Mouse (Mus musculus): ENCODE results near the gene Rabl3. TPM values are rescaled to one million over a fixed set of nuclear protein-coding genes. Genes with fewer than 3 reads are reported as not detected.

The Rabl3 gene
- polyA plus RNA-seq, 1 experiment = 9.3 TPM

- Histone ChIP-seq H3K4me1 (ENCODE audit: control insufficient read depth, insufficient read depth, low read length) (no peaks in the 10 kb centered on the region), H3K4me3 (ENCODE audit: insufficient read depth, low read length) (no peak overlapping the region), H3K27ac (ENCODE audit: insufficient read depth, low read depth, low read length) (no peak overlapping the region)
- no peak for TF ChIP-seq POLR2A (IDR thresholded peaks at IDR 0.05; ENCODE audit: borderline replicate concordance, low read depth, low read length)
- no peak for TF ChIP-seq CTCF (IDR thresholded peaks at IDR 0.05; ENCODE audit: low read depth, low read length)
Observed at GRCm38 (mm10) chr16:37518662-37519061, 21.0 kb upstream of the Rabl3 start.

- Histone ChIP-seq H3K4me1 (ENCODE audit: control insufficient read depth, insufficient read depth, low read length) (no peaks in the 10 kb centered on the region), H3K27ac (ENCODE audit: insufficient read depth, low read depth, low read length) (no peak overlapping the region), H3K4me3 (ENCODE audit: insufficient read depth, low read length) (no peak overlapping the region)
- no peak for TF ChIP-seq POLR2A (IDR thresholded peaks at IDR 0.05; ENCODE audit: borderline replicate concordance, low read depth, low read length)
Observed at GRCm38 (mm10) chr16:37519721-37520120, 20.0 kb upstream of the Rabl3 start.

DNA sequence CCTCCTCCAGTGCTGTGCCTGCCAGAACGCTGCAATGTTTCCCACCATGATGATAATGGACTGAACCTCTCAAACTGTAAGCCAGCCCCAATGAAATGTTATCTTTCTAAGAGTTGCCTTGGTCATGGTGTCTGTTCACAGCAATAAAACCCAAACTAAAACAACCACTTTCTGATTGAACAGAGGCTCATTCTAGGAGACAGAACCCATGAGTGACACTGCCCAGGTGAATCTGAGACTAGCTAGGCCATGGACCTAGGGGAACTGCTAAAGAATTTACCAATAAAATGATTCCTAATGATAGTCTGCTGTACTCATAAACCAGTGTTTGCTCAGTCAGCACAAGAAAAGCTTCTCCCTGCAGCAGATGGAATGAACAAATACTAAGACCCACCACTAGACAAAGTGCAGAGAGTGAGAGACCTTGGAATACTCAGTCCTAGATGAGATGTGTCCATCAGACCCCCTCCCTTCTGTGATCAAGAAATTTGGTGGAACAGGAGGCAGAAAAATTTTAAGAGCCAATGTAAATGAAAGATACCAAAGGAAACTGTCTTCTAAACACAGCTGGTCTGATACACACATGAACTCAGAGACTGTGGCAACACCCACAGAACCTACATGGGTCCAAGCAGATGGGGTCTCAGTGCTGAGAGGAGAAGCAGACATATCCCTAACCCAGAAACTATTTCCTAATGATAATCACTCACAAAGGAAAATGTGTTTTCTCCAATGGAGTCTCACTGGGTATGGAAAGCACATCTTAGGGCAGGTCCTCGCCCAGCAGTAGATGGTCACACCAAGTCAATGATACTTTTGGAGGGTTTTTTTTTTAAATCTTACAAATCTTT is 19.3 kb upstream of the Rabl3 start:
- Histone ChIP-seq H3K4me1 (ENCODE audit: control insufficient read depth, insufficient read depth, low read length) (no peaks in the 10 kb centered on the region), H3K27ac (ENCODE audit: insufficient read depth, low read depth, low read length) (no peak overlapping the region), H3K4me3 (ENCODE audit: insufficient read depth, low read length) (no peak overlapping the region)
- TF ChIP-seq POLR2A (IDR thresholded peaks at IDR 0.05; ENCODE audit: borderline replicate concordance, low read depth, low read length) = no peak

GRCm38 (mm10) chr16:37522100-37522697 is 17.5 kb upstream of the Rabl3 start:
- TF ChIP-seq POLR2A (IDR thresholded peaks at IDR 0.05; ENCODE audit: borderline replicate concordance, low read depth, low read length) = no peak
- no peak for TF ChIP-seq CTCF (IDR thresholded peaks at IDR 0.05; ENCODE audit: low read depth, low read length)
- no peaks in the 10 kb centered on the region for H3K4me1 ChIP-seq (ENCODE audit: control insufficient read depth, insufficient read depth, low read length)

DNA sequence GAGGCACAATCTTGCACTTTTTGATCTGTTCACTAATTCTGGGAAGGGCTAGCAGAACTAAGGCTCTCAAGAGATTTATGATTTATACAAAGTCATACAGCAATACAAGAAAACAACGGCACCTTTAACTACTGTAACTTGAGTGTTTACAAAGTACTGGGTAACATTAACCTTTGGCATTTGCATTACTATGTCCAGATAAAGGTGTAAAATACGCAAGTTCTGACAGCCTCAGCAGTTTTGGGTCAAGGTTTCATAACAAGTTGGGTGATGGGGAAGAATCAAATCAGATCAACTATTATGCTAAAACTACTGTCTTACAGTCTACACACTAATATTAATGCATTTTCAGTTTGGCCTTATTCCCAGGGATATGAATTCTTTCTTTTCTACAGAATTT is 14.6 kb upstream of the Rabl3 start:
- Histone ChIP-seq H3K27ac (ENCODE audit: insufficient read depth, low read depth, low read length) (no peak overlapping the region), H3K4me1 (ENCODE audit: control insufficient read depth, insufficient read depth, low read length) (no peaks in the 10 kb centered on the region), H3K4me3 (ENCODE audit: insufficient read depth, low read length) (no peak overlapping the region)
- TF ChIP-seq POLR2A (IDR thresholded peaks at IDR 0.05; ENCODE audit: borderline replicate concordance, low read depth, low read length) (no peak), CTCF (IDR thresholded peaks at IDR 0.05; ENCODE audit: low read depth, low read length) (no peak)

More at GRCm38 (mm10) chr16:37522100-37522697, 17.5 kb upstream of the Rabl3 start:
- Histone ChIP-seq H3K4me3 (ENCODE audit: insufficient read depth, low read length) (no peak overlapping the region), H3K27ac (ENCODE audit: insufficient read depth, low read depth, low read length) (no peak overlapping the region)

DNA sequence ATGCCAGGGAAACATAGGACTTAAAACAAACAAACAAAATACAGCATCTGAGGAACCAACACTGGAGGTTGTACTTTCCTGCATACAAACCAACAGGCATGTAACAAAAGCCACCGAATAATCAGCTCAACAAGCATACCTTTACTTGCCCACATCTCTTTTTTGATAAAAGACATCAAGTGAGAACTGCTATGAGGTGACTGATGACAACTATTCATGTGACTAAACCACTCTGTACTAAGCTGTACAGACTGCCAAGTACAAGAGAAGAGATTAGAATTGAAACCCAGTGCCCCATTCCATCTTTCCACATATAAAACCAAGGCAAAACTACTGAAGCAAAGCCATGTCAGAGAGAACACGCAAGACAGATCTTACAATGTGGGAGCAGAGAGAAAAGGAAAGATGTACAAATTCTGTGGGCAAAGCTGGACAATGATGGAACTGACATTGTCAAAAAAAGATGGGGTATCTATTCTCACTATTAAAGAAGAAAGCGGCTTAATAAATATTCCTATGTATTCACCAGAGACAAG is 12.9 kb upstream of the Rabl3 start:
- Histone ChIP-seq H3K4me1 (ENCODE audit: control insufficient read depth, insufficient read depth, low read length) (no peaks in the 10 kb centered on the region), H3K27ac (ENCODE audit: insufficient read depth, low read depth, low read length) (no peak overlapping the region), H3K4me3 (ENCODE audit: insufficient read depth, low read length) (no peak overlapping the region)
- TF ChIP-seq POLR2A (IDR thresholded peaks at IDR 0.05; ENCODE audit: borderline replicate concordance, low read depth, low read length) = no peak
- no peak for TF ChIP-seq CTCF (IDR thresholded peaks at IDR 0.05; ENCODE audit: low read depth, low read length)

DNA sequence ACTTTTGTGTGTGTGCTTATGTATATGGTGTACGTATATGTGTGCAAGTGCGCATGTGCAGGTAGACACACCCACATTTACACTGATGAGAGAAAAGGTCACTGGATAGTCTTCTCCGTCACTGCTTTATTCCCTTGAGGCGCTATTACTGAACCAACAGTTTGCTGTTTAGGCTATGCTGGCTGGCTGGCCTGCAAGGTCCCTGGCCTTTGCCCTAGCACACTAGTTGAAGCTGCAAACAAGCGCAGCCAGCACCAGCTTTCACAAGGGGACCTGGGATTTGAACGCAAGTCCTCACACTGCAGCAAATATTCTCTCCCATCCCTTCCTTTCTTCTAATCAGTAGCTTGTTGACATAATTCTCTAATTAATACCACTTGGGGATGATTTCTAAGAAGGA is 9.5 kb upstream of the Rabl3 start:
- Histone ChIP-seq H3K4me3 (ENCODE audit: insufficient read depth, low read length) (no peak overlapping the region), H3K4me1 (ENCODE audit: control insufficient read depth, insufficient read depth, low read length) (peaks cover 8% of the 10 kb centered on the region), H3K27ac (ENCODE audit: insufficient read depth, low read depth, low read length) (no peak overlapping the region)
- TF ChIP-seq POLR2A (IDR thresholded peaks at IDR 0.05; ENCODE audit: borderline replicate concordance, low read depth, low read length) = no peak
- no peak for TF ChIP-seq CTCF (IDR thresholded peaks at IDR 0.05; ENCODE audit: low read depth, low read length)

DNA sequence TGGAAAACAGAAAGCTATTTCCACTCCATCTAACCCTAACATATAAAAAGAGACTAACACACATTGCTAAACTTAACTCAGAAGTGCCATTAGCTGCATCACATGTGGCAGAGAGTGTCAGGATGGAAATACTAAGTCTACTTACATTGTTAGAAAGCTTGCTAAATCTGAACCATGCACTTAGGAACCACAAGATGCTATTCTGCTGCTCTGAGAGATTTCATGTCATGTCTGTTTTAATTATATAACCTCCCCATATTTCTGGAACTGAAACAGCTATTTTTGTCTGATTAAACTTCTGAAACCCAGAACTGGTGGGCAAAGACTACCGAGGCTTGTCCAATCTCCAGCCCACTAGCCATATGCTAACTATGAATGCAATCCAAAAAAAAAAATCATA is 7.6 kb upstream of the Rabl3 start:
- no peak overlapping the region for H3K4me3 ChIP-seq (ENCODE audit: insufficient read depth, low read length)
- no peak overlapping the region for H3K27ac ChIP-seq (ENCODE audit: insufficient read depth, low read depth, low read length)
- peaks cover 8% of the 10 kb centered on the region for H3K4me1 ChIP-seq (ENCODE audit: control insufficient read depth, insufficient read depth, low read length)
- no peak for TF ChIP-seq POLR2A (IDR thresholded peaks at IDR 0.05; ENCODE audit: borderline replicate concordance, low read depth, low read length)
- TF ChIP-seq CTCF (IDR thresholded peaks at IDR 0.05; ENCODE audit: low read depth, low read length) = no peak

DNA sequence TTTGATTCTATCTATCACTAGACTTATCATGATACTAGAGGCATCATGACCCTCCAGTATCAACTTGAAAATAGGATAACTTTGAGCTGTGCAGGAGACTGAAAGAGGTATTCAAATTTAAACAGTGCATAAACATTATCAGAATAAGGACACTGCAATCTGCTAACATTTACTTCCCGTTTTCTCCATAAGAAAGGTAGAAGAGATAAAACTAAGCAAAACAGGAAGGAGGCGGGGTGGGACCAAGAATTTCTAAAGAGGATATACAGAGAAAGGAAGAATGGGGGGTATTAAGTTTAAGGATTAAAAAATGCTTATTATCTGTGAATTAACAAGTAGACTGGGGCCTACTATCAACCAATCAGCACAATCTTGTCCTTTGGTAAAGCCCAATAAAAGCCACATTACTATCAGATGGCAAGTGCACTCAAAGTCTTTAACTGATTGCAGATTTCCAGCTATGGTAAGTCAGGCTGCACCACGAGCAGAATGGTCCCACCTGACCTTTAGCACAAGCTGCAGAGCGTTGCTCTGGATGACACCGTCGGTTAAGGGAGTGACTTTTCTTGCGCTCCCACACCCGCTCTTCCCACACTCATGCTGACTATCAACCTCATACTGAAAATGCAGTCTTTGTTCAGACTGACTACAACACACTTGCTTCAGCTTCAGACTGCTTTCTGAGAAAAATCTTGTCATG is 6.2 kb upstream of the Rabl3 start:
- H3K27ac ChIP-seq (ENCODE audit: insufficient read depth, low read depth, low read length) = no peak overlapping the region
- TF ChIP-seq POLR2A (IDR thresholded peaks at IDR 0.05; ENCODE audit: borderline replicate concordance, low read depth, low read length) = no peak
- TF ChIP-seq CTCF (IDR thresholded peaks at IDR 0.05; ENCODE audit: low read depth, low read length) = no peak
- no peak overlapping the region for H3K4me3 ChIP-seq (ENCODE audit: insufficient read depth, low read length)
- H3K4me1 ChIP-seq (ENCODE audit: control insufficient read depth, insufficient read depth, low read length) = peaks cover 11% of the 10 kb centered on the region

GRCm38 (mm10) chr16:37539240-37539610 is 460 bp upstream of the Rabl3 start:
- Histone ChIP-seq H3K4me3 (ENCODE audit: insufficient read depth, low read length) (peak overlapping the region; percentile 73), H3K4me1 (ENCODE audit: control insufficient read depth, insufficient read depth, low read length) (peaks cover 12% of the 10 kb centered on the region), H3K27ac (ENCODE audit: insufficient read depth, low read depth, low read length) (no peak overlapping the region)
- TF ChIP-seq POLR2A (IDR thresholded peaks at IDR 0.05; ENCODE audit: borderline replicate concordance, low read depth, low read length) = no peak
- TF ChIP-seq CTCF (IDR thresholded peaks at IDR 0.05; ENCODE audit: low read depth, low read length) = no peak
